Mouse (Mus musculus): ENCODE measurements around the gene Smim4. TPM values are rescaled to one million over a fixed set of nuclear protein-coding genes. Genes with fewer than 3 reads are reported as not detected.

Smim4 gene
- polyA plus RNA-seq, 1 experiment from 2014 or later: 76.1 TPM

- no peak overlapping the region for H3K4me3 ChIP-seq (ENCODE audit: low read depth, low read length)
- H3K27ac ChIP-seq (ENCODE audit: low read depth): no peak overlapping the region
- H3K36me3 ChIP-seq (replicated peaks; ENCODE audit: insufficient read depth, low read length): peaks cover 56% of the 10 kb centered on the region
- H3K27me3 ChIP-seq (ENCODE audit: insufficient read depth, low read length): no peaks in the 10 kb centered on the region
- no peak for ATAC-seq
- DNase-seq: no peak
- no peaks in the 10 kb centered on the region for H3K9me3 ChIP-seq (ENCODE audit: low read length)
- no peak overlapping the region for H3K4me2 ChIP-seq (ENCODE audit: low read depth, low read length)
- TF ChIP-seq CTCF (IDR thresholded peaks at IDR 0.05; ENCODE audit: low read depth) (no peak), EP300 (IDR thresholded peaks at IDR 0.05; ENCODE audit: low read depth) (no peak)
- 0 out of 2 replicates have a peak, but pooled peaks cover 2% of the 10 kb centered on the region for H3K4me1 ChIP-seq (ENCODE audit: insufficient read depth)
- no peak overlapping the region for H3K9ac ChIP-seq (replicated peaks)
These were observed 47.6 kb downstream of the Smim4 start for GRCm38 (mm10) chr14:31081147-31081546.

GRCm38 (mm10) chr14:31079313-31080028, 49.3 kb downstream of the Smim4 start:
- no peak overlapping the region for H3K4me2 ChIP-seq (ENCODE audit: low read depth, low read length)
- ATAC-seq (peak; percentile 38; the same call in 1 of the 2 replicates), DNase-seq (no peak)
- no peaks in the 10 kb centered on the region for H3K9me3 ChIP-seq (ENCODE audit: low read length)
- H3K4me1 ChIP-seq (ENCODE audit: insufficient read depth): 0 out of 2 replicates have a peak, but pooled peaks cover 2% of the 10 kb centered on the region
- H3K36me3 ChIP-seq (replicated peaks; ENCODE audit: insufficient read depth, low read length): peaks cover 55% of the 10 kb centered on the region
- no peak overlapping the region for H3K9ac ChIP-seq (replicated peaks)
- 0 out of 2 replicates have a peak overlapping the region, but pooled peaks have one; percentile 12 for H3K27ac ChIP-seq (ENCODE audit: low read depth)
- 73% methylated on average over 3 of the region's 3 CpGs for WGBS (ENCODE audit: insufficient replicate concordance)
- TF ChIP-seq EP300 (IDR thresholded peaks at IDR 0.05; ENCODE audit: low read depth) (peak; percentile 78), CTCF (IDR thresholded peaks at IDR 0.05; ENCODE audit: low read depth) (no peak)
- H3K27me3 ChIP-seq (ENCODE audit: insufficient read depth, low read length): no peaks in the 10 kb centered on the region
- H3K4me3 ChIP-seq (ENCODE audit: low read depth, low read length): no peak overlapping the region

- no peak for DNase-seq
- Histone ChIP-seq H3K9ac (replicated peaks) (no peak overlapping the region), H3K4me3 (ENCODE audit: low read depth, low read length) (no peak overlapping the region), H3K4me2 (ENCODE audit: low read depth, low read length) (no peak overlapping the region), H3K27ac (ENCODE audit: low read depth) (peak overlapping the region; percentile 12; the same call in 1 of the 2 replicates), H3K4me1 (ENCODE audit: insufficient read depth) (0 out of 2 replicates have a peak, but pooled peaks cover 2% of the 10 kb centered on the region), H3K36me3 (replicated peaks; ENCODE audit: insufficient read depth, low read length) (peaks cover 62% of the 10 kb centered on the region), H3K27me3 (ENCODE audit: insufficient read depth, low read length) (no peaks in the 10 kb centered on the region), H3K9me3 (ENCODE audit: low read length) (no peaks in the 10 kb centered on the region)
- no peak for ATAC-seq
- WGBS (ENCODE audit: insufficient replicate concordance): 94% methylated on average over 3 of the region's 3 CpGs
- TF ChIP-seq EP300 (IDR thresholded peaks at IDR 0.05; ENCODE audit: low read depth) (no peak), CTCF (IDR thresholded peaks at IDR 0.05; ENCODE audit: low read depth) (no peak)
These were observed 50.1 kb downstream of the Smim4 start for GRCm38 (mm10) chr14:31078597-31079208.

- H3K4me3 ChIP-seq (ENCODE audit: low read depth, low read length): no peak overlapping the region
- no peaks in the 10 kb centered on the region for H3K4me1 ChIP-seq (ENCODE audit: insufficient read depth)
- ATAC-seq: no peak
- no peaks in the 10 kb centered on the region for H3K9me3 ChIP-seq (ENCODE audit: low read length)
- H3K36me3 ChIP-seq (replicated peaks; ENCODE audit: insufficient read depth, low read length): peaks cover 59% of the 10 kb centered on the region
- no peak overlapping the region for H3K27ac ChIP-seq (ENCODE audit: low read depth)
- no peak for DNase-seq
- no peak overlapping the region for H3K4me2 ChIP-seq (ENCODE audit: low read depth, low read length)
- no peak overlapping the region for H3K9ac ChIP-seq (replicated peaks)
- TF ChIP-seq EP300 (IDR thresholded peaks at IDR 0.05; ENCODE audit: low read depth): no peak
- no peak for TF ChIP-seq CTCF (IDR thresholded peaks at IDR 0.05; ENCODE audit: low read depth)
- H3K27me3 ChIP-seq (ENCODE audit: insufficient read depth, low read length): no peaks in the 10 kb centered on the region
- 76% methylated on average over 4 of the region's 4 CpGs for WGBS (ENCODE audit: insufficient replicate concordance)
These were observed 59.5 kb downstream of the Smim4 start for GRCm38 (mm10) chr14:31069086-31069733.

- no peak overlapping the region for H3K9ac ChIP-seq (replicated peaks)
- no peaks in the 10 kb centered on the region for H3K27me3 ChIP-seq (ENCODE audit: insufficient read depth, low read length)
- TF ChIP-seq EP300 (IDR thresholded peaks at IDR 0.05; ENCODE audit: low read depth): no peak
- peak; percentile 67 for TF ChIP-seq CTCF (IDR thresholded peaks at IDR 0.05; ENCODE audit: low read depth)
- no peak overlapping the region for H3K4me2 ChIP-seq (ENCODE audit: low read depth, low read length)
- peak; percentile 22 for DNase-seq
- H3K4me3 ChIP-seq (ENCODE audit: low read depth, low read length): no peak overlapping the region
- no peaks in the 10 kb centered on the region for H3K4me1 ChIP-seq (ENCODE audit: insufficient read depth)
- 58% methylated on average over 1 of the region's 1 CpGs for WGBS (ENCODE audit: insufficient replicate concordance)
- H3K9me3 ChIP-seq (ENCODE audit: low read length): no peaks in the 10 kb centered on the region
- no peak for ATAC-seq
- no peak overlapping the region for H3K27ac ChIP-seq (ENCODE audit: low read depth)
- H3K36me3 ChIP-seq (replicated peaks; ENCODE audit: insufficient read depth, low read length): peaks cover 66% of the 10 kb centered on the region
These were observed 66.5 kb downstream of the Smim4 start for GRCm38 (mm10) chr14:31062277-31062676.

GRCm38 (mm10) chr14:31045817-31046216, 82.9 kb downstream of the Smim4 start:
- ATAC-seq: peak; percentile 100
- peak overlapping the region; percentile 64 for H3K27ac ChIP-seq (ENCODE audit: low read depth)
- DNase-seq: peak; percentile 29
- peaks cover 4% of the 10 kb centered on the region; the same call in 1 of the 2 replicates for H3K4me1 ChIP-seq (ENCODE audit: insufficient read depth)
- H3K36me3 ChIP-seq (replicated peaks; ENCODE audit: insufficient read depth, low read length): peaks cover 73% of the 10 kb centered on the region
- 61% methylated on average over 1 of the region's 1 CpGs for WGBS (ENCODE audit: insufficient replicate concordance)
- TF ChIP-seq CTCF (IDR thresholded peaks at IDR 0.05; ENCODE audit: low read depth): no peak
- peak; percentile 97 for TF ChIP-seq EP300 (IDR thresholded peaks at IDR 0.05; ENCODE audit: low read depth)
- H3K4me2 ChIP-seq (ENCODE audit: low read depth, low read length): peak overlapping the region; percentile 44; the same call in 1 of the 2 replicates
- no peak overlapping the region for H3K9ac ChIP-seq (replicated peaks)
- no peak overlapping the region for H3K4me3 ChIP-seq (ENCODE audit: low read depth, low read length)
- H3K9me3 ChIP-seq (ENCODE audit: low read length): no peaks in the 10 kb centered on the region
- H3K27me3 ChIP-seq (ENCODE audit: insufficient read depth, low read length): no peaks in the 10 kb centered on the region

Measured in liver, postnatal 0 days (tissue).